Mouse (Mus musculus) ES-E14 (cell line): ENCODE data around the gene Prph2.

Experiments used
- HCFC1 ChIP-seq: IDR thresholded peaks from 2 replicates; pipeline ENCODE4 v1.6.1; 2012; ENCODE audit warnings: low read length, inconsistent platforms, borderline replicate concordance; ENCODE audit not compliant: insufficient read depth
- MAFK ChIP-seq: IDR thresholded peaks from 2 replicates; pipeline ENCODE4 v1.6.1; 2014; ENCODE audit warnings: mild to moderate bottlenecking, low read depth, low read length, inconsistent platforms; ENCODE audit not compliant: insufficient read depth

DNA sequence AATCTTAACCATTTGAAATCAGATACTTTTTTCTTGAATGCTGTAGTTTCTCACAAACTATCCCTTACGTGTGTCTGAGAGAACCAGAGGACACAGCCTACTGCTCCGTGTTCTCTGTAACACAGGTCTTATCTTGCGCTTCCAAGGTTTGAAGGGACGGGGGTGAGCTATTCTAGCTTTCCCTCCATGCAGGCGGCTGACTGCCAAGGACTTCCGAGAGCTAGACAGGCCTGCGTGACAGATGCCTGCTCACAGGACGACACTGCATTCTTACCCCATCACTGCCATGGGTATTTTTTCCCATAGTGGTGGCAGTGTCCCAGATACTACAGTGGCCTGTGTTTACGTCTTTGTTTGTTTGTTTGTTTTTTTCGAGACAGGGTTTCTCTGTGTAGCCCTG is 50.0 kb downstream of the Prph2 start:
- TF ChIP-seq HCFC1 (no peak), MAFK (no peak)
